Mouse (Mus musculus) embryonic fibroblast, embryonic 13.5 days (primary cell): ENCODE results near the gene Tnik.

Experiments used
- CTCF ChIP-seq: IDR thresholded peaks from 2 replicates; pipeline ENCODE4 v1.5.1; 2011; ENCODE audit warnings: mild to moderate bottlenecking, control low read depth, low read length, moderate library complexity, borderline replicate concordance; ENCODE audit not compliant: insufficient read depth
- POLR2A ChIP-seq: IDR thresholded peaks from 2 replicates; pipeline ENCODE4 v1.6.1; 2011; ENCODE audit warnings: low read depth, mild to moderate bottlenecking, control low read depth, low read length, moderate library complexity

- TF ChIP-seq POLR2A, result no peak
- no peak for TF ChIP-seq CTCF
These were observed 422.5 kb downstream of the Tnik start for GRCm38 (mm10) chr3:28685510-28685909.
